Mouse (Mus musculus) kidney, adult 2 months (tissue): Measurements from ENCODE around the gene Lamc2.

Source experiments
- CTCF ChIP-seq: fragments of 200-500 bp; conservative IDR thresholded peaks from 2 replicates; pipeline ENCODE4 v1.5.1; 2011; ENCODE audit warnings: low read depth, mild to moderate bottlenecking, control low read depth, low read length, moderate library complexity, mixed read lengths; ENCODE audit not compliant: insufficient read depth, insufficient read length
- POLR2A ChIP-seq: fragments of 200-500 bp; IDR thresholded peaks from one replicate; pipeline ENCODE4 v1.6.1; 2011; ENCODE audit warnings: low read depth, low read length, control low read depth

- no peak for TF ChIP-seq CTCF
- no peak for TF ChIP-seq POLR2A
Measured at GRCm38 (mm10) chr1:153084191-153084590, 102.1 kb downstream of the Lamc2 start.
